Mouse (Mus musculus) gonadal fat pad, adult 2 months (tissue): Measurements from ENCODE around the gene Zbed6. TPM values are rescaled to one million over a fixed set of nuclear protein-coding genes. Genes with fewer than 3 reads are reported as not detected.

Source experiments
- polyA plus RNA-seq: library from polyadenylated mRNA; depleted of rRNA; stranded (reverse); fragments of >200 nt; gene quantifications from 2 replicates; pipeline ENCODE4 v1.2.3, GENCODE M21; 2012; rRNA removed

Gene Zbed6
- polyA plus RNA-seq, 1 experiment: 4.3 TPM

Other genes with a start within 250 kb of the Zbed6 start
- 45.6 and 61.2 TPM in 2 replicates for gene Sox13, start 236.5 kb downstream of the Zbed6 start, polyA plus RNA-seq
- gene Snrpe, start 50.6 kb downstream of the Zbed6 start, polyA plus RNA-seq: 54.6 and 56.9 TPM in 2 replicates
- 4.1 and 5.0 TPM in 2 replicates for gene Gm38394, start 433 bp upstream of the Zbed6 start, polyA plus RNA-seq
- gene Lax1, start 29.2 kb upstream of the Zbed6 start, polyA plus RNA-seq: 1.1 and 1.7 TPM in 2 replicates
- 63.6 and 107 TPM in 2 replicates for gene Atp2b4, start 140.2 kb upstream of the Zbed6 start, polyA plus RNA-seq
- 9.6 and 10.3 TPM in 2 replicates for gene Optc, start 247.1 kb upstream of the Zbed6 start, polyA plus RNA-seq